Mouse (Mus musculus): Measurements from ENCODE around the gene Insl6.
A peak's percentile ranks its signal among the peaks of the same experiment; 100 is the strongest.

Gene Insl6

DNA sequence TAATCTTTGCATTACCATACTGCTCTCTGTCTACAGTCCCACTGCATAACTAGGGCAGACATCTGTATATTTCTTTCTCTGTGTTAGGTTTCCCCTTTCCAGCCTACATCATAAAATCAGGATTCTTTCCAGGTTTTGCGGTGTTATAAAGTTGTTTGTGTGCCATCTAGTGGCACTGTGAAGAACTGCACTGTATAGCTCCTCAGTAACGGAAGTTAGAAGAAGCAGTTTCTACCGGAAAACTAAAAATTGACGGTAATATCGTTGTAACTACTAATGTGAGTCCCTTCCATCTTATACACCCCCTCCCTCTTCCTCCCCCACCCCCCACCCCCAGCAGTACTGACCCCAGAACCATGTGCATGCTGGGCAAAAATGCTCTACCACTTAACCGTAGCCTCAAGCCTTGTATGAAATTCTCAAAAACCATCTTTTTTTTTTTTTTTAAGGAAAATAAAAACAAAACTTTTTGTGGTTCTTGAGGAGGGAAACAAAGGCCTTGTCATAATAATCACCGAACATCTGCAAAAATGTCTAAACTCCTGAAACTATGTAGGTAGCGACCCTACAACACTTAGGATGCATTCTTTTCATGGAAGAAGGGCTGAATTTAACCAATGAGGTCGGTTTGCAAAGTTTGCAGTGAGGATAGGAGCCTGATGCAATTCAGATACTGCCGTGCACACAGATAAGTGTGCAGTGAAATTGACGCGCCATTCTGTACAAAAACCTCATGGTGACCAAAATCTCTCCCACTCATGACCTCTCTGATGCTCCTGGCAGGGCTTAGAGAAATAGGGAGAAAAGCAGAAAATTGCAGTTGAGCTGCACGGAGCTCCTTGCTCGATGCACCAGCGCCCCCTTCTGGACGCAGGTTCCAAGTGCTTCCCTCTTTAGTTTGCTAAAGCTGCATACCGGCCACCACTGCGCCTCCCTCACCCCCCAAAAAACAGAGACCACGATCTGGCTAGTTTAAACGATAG is 30.0 kb upstream of the Insl6 start:
- DNase-seq, result peak; percentile 95

DNA sequence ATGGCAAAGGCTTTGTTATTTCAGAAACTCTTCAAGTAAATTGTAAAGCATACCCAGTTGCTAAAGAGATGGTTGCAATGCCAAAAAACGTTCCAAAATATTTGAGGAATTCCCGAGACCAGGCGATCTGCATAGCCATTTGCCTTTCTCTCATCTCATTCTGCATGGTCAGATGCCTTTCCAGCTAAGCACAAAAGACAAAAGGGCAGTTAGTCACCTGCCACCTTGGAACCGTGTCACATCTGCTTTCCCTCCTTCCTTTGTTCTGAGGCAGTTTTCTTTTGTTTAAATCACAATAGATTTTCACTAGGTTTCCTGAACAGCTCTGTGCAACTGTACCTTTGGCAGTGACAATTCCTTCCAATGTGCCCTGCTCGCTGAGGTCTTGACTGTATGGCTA is 25.8 kb upstream of the Insl6 start:
- no peak for DNase-seq

DNA sequence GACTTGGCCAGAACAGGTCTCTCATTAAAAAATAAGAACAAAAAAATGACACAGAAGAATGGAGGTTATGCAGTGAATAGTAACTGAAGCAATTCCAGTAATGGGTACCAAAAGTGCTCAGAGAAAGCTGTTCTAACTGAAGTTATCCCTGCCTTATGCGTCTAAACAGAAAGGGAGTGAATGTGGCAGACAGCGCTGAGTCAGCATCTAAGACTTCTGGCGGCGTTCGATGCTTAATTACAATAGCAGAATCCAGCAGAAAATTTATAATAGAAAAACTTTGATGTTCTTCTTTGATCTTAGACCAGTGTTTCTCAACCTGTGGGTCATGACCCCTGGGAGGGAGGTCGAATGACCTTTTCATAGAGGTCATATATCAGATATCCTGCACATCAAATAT is 20.5 kb upstream of the Insl6 start:
- no peak for DNase-seq

DNA sequence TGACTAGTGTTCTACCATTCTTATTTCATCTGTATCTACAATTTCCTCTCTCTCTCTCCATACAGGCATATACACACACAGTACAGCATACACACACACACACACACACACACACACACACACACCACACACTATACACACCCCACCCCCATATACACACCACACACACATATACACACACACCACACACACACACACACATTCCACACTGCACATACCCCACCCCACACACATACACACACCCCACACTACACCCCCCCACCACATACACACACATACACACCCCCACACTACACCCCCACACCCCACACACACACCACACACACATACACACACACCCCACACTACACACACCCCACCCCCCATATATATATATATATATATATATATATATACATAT is 19.7 kb upstream of the Insl6 start:
- no peak for DNase-seq

DNA sequence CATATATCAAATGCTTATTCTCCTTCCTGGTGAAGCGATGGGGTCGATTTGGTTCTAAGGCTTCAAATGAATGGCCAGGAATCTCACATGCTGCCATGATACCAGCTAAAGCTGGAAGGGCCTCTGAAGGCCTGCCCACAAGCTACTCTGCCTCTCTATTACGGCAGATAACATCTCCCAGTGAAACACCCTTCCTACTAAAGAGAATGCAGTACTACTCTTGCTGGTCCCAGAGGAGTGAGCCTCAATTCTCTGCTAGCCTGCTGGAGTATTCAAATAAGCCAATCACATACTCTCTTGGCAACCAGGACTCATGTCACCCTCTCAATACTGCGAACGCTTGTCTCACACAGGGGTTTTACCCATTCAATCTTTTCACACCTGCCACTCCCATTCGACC is 17.1 kb upstream of the Insl6 start:
- DNase-seq, result no peak

DNA sequence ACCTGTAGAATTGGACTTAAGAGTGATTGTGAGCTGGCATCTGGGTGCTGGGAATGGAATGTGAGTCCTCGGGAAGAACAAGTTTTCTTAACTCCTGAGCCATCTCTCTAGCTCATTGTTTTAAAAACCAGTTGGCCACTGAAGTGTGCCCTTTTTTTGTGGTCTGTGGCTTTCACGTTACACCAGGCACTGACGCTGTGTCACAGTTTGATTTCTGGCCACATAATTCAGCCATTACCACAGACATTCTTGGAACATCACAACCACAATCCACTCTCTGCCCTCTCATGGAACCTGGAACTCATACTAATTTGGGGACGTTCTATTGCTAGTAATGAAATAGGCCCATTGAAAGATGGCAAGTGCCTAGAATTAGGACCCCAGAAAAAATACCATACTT is 15.9 kb upstream of the Insl6 start:
- DNase-seq, result no peak

DNA sequence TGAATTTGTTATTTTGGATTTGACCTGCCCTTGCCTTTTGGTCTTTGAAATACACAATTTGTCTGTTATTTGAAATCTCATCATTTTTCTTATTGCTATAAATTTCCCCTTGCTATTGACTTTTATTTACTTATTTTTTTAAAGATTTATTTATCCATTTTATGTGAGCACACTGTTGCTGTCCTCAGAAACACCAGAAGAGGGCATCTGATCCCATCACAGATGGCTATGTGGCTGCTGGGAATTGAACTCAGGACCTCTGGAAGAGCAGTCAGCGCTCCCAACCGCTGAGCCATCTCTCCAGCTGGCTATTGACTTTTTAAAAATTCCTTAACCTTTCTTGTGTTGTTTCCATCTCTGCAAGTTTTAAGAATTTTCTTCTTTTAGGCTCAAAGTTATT is 11.5 kb upstream of the Insl6 start:
- DNase-seq, result no peak

DNA sequence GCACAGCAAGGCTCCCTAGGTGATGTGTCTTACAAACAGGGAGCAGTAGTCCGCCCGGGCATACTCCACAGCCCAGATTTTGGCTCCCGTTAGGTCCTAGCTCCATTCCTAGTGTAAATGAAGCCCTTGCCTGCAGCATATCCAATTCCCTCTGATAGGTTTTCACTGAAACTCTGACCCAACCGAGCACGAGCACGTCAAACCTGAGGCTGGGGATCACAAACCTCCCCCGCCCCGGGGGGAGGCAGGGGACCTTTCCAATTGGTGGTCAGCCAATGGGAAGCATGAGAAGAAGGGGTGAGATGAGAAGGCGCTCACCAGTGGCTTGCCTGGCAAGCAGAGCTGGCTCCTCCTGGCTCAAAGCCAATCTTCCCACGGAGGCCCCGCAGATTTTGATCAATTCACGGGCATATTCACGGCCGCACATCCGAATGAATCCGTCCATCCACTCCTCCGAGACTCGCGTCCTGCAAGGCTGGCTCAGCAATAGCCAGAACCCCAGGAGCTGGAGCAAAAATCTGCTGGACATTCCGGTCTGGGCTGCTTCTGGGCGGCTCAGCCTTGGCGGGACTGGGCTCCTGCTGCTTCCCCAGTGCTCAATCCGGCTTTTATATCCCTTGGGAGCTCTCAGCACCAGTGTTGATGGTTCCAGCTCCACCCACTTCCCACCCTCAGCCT is 9.1 kb upstream of the Insl6 start, which contains the start of gene Rln1:
Gene Rln1 (minus strand): TSS at position 603 of the 678 bp plus-strand sequence.
- peak; percentile 6 for DNase-seq

DNA sequence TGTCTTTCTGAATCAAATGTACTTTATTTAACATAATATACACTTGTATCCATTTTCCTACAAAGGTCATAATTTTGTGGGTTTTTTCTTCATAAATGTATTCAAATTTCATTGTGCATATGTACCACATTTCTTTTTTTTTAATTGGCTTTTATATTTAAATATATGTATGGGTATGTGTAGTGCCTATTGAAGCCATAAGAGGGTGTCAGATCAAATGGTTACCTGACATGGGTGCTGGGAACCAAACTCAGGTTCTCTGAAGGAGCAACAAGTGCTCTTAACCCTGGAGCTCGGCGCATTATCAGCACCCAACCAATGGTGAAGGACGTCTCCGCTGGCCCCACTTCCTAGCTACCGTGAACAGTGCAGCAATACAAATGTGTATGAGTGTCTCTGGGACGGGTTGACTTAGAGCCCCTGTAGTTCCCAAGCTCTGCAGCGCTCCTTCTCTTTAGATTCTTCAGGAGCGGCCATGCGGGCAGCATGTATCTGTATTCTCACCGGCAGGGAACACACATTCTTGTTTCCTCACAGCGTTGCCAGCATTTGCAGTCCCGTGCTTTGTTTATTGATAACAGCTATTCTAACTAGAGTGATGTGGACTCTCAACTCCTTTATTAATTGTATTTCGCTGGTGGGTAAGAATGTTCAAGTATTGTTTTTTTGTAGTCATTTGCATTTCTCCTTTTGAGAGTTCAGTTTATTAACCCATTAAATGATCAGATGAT is 1.8 kb upstream of the Insl6 start:
- no peak for DNase-seq

DNA sequence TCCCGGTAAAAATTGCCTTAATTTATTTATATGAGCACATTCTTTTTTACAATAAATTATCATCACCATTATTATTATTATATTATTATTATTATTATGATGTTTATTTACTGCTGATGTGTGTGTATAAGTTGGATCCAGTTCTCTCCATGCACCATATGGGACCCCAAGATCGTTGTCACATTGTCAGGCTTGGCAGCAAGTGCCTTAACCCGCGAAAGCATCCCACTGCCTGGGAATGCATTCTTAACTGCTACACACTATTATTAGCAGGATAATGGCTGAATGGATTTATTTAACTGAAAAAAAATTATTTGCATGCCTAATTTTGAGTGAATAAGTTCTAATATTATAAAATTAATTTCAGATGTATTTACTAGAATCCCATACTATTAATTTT is 1.2 kb upstream of the Insl6 start:
- no peak for DNase-seq

DNA sequence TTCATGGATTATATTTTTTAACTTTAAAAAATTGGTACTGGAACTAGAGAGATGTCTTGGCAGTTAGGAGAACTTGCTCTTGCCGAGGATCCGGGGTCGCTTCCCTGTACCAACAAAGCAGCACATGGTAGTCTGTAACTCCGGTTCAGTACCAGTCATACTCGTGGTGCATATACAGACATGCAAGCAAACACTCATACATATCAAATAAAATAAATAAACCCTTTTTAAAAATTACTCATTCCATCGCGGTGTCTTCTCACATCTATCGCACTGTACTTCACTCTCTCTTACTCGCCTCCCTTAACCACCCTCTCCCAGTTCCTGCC is 660 bp upstream of the Insl6 start:
- DNase-seq, result no peak

DNA sequence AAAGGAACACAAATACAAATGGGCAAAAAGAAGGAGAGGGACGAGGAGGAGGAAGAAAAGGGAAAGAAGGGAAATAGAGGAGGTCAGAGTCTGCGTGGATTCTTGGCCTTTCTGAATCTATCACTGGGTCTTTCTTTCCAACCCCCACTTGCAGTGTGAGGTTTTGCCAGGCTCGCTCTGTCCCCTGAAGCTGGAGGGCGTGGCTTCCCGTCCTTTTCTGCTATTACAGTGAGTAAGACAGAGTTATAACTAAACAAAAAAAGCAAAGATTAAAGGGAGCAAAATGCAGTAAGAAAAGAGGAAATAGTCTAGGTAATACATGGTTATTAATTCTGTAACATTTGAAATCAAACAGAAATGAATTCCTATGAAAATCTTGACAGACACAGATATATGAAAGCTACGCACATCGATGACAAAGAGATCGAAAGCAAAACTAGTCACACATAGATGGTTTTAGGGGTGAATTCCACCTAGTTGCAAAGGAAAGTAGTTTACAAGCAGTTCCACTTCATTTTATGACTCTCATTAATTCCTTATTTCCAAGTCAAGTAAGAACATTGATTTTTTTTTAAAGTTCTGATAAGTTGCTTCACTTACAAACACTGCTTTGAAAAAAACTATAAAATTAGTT is 1.6 kb downstream of the Insl6 start:
- DNase-seq, result no peak

DNA sequence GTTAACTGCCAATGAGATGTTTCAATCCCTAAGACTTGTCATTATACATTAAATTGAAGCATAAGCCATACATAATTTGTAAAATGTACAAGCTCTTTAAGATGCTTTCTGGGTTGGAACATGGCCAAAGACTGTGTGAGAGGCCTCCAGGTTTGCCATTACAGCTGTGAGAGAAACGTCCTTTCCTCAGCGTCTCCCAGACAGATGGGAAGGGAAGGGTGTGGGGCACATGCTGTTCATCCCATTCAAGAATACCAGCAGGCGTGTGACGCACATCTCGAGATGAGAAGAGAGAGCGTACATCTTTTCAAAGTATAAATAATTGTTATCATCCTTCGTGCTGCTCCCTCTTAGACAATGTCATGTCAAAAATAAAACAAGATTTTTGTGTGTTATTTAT is 12.5 kb downstream of the Insl6 start:
- no peak for DNase-seq

DNA sequence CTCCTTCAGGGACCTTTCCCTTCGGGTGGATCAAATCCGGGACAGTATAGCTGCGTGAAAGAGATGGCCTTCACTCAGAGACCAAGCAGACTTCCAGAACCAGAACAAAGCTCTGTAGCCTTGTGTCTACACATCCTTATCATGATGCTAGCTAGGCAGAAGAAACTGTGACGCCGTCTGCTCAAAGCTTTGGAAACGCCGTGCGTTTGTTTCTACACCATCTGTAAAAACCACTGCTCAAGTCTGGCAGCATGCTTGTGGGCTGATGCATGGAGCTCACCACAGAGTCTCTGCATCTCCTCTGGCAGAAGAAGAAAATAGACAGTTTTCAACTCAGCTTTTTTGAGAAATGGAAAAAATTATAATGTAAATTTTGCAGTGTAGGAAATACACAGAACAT is 13.4 kb downstream of the Insl6 start:
- DNase-seq, result no peak

DNA sequence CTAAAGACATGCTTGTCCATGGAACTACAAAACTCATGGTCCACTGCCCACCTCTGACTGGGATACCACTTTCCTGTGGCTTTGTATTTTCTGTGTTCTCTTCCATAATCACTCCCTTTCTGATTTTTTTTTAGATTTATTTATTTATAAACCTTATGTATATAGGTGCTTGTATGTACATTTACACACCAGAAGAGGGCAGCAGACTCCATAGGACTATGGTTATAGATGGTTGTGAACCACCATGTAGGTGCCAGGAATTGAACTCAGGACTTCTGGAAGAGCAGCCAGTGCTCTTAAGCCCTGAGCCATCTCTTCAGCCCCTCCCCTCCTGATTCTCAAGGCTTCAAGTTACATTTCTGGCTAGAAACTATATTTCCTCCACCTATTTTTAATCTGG is 16.3 kb downstream of the Insl6 start:
- DNase-seq, result no peak

DNA sequence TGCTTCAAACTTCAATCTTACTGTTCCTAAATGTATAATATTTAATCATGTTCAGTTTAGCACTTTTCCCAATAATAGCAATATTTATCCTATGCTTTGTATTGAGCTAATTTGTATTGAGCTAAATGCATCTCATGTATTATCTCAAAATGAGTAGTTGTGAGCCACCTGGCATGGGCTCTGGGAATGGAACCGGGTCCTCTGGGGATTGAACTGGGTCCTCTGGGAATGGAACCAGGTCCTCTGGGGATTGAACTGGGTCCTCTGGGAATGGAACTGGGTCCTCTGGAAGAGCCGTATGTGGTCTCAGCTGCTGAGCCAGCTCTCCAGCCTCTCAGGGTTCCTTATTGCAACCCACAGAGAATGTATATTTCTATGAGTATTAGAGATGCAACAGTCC is 23.0 kb downstream of the Insl6 start:
- DNase-seq, result no peak

DNA sequence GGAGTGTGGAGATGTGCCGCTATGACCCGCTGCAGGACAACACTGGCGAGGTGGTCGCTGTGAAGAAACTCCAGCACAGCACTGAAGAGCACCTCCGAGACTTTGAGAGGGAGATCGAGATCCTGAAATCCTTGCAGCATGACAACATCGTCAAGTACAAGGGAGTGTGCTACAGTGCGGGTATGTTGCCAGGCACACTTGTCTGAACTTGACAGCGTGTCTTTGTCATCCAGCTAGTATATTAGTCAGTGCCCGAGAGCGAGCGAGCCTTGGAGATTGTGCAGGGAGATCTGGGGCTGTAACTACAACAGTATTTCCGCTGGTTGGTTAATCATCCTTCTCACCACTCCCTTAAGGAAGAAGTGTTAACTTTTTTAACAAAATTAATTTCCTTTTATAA is 24.2 kb downstream of the Insl6 start:
- DNase-seq, result no peak

DNA sequence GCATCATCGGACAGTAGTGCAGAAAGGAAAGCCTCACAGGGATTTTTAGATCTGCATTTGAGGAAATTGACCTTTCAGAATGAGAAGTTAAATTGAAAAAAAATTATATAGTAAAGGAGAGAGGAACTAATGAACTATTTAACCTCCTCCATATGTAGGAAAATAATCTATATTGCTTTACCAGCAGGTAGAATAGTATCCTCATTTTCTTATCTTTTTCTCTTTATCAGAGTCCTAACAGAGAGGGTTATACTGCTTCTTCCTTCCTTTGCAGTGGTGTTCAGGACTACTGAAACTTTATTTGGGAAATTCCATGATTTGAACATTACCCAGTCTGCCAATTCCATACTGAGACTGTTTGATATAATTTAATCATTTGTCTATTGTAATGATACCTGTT is 27.8 kb downstream of the Insl6 start:
- no peak for DNase-seq

DNA sequence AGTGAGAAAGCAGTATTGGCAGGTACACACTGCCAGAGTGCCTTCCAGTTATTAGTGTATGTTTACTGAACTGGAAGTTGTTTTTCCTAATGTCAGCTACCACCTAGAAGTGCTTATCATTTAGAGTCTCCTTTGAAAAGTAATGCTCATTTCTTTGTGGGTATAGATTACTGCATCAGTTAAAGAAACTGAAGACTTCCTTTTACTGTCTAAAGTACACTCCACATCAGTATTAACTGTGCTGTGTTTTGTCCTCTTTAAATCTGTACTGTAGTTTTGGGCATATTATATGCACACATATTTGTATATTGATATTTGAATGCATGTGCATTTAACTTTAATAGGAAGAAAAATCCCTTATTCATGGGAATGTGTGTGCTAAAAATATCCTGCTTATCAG is 29.0 kb downstream of the Insl6 start:
- DNase-seq, result no peak

DNA sequence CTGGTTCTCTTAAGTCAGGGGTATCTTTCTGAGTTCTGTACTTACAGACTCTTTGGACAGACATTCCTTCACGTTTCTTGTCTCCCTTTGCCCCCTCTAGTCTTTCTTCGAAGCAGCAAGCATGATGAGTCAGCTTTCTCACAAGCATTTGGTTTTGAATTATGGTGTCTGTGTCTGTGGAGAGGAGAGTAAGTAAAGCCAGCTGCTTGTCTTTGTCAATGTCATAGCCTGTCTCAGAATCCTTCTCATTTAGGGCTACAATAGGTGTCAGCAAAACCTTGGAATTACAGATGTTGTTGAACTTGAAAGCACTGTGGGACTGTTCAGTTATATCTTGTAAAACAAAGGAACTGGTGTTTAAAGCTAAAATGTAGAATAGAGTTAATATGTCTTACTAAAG is 30.4 kb downstream of the Insl6 start:
- DNase-seq, result no peak

DNA sequence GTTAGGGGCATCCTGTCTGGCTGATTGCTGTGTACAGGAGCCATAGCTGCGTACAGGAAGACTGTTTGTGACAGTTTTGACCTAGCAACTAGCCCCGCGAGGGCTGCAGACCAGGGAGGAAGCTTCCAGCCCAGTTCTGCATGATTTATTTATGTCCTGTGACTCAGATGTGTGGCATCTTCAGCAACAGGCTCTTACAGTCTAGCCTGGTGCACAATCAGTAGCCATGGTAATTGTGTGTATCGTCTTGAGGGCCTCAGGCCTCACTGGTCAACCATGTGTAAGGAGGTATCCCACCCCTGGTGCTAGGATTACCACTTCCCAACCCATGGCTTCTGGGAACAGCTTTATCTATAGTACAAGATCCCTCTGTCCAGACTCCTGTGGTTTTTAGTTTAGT is 32.6 kb downstream of the Insl6 start:
- DNase-seq, result no peak

DNA sequence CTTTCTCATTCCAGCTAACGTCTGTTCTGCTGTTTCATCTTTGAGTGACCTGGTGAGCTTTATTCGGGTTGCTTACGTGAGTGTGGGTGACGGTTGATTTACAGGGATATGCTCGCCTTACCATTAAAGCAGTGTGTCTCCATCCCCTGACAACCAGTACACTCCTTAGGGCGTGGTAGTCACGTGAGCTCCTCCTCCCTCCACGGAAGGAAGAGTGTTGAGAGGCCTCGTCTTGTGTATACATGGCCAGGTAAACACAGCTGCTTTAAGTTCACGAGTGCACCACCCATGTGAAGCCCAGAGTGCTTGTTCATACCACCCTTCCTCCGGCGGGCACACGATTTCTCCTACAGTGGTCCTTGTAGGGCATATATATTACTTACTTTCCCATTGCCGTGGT is 33.6 kb downstream of the Insl6 start:
- DNase-seq, result no peak

DNA sequence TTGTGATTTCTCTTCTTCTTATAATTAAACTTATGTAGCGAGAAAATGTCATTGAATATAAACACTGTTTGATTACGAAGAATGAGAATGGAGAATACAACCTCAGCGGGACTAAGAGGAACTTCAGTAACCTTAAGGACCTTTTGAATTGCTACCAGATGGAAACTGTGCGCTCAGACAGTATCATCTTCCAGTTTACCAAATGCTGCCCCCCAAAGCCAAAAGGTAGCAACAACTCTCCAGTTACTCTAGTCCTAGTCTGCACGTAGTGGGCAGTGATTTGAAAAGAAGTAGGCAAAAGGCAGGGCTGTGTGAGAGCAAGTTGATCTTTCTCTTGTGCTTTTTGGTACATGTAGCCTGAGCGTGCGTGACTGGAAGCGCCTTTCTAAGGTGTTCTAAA is 37.3 kb downstream of the Insl6 start:
- DNase-seq, result no peak
